25 mouse cellular contexts compared by ENCODE assay signal in the genomic region with DNA sequence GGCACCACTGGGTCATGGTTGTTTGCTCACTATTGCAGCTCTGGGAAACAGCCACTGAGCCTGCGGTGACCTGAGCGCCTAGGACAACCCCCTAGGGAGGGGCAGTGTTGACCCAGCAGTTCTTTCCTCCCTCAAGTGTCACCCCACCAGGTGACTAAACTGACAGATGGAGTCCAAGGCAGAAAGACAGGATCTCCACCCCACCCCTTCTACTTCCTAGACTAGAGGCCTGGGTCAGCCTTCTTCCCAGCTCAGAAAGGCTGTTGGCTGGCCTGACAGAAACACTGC. TPM values are rescaled to one million over a fixed set of nuclear protein-coding genes. Genes with fewer than 3 reads are reported as not detected.
DNase-seq lines count a peak whose midpoint lies in the region; ATAC-seq and TF ChIP-seq lines count a peak whose summit lies in the region.
"Had no signal": no experiment of that assay in that cellular context is flagged by ENCODE, and none has a peak within 500 bp of the region (broad histone marks: within the 10 kb centered on the region; RNA-seq: fewer than 3 reads in every experiment).

No protein-coding gene starts in this region.

- ATAC-seq in intestine, embryonic 14.5 days (replicated peaks; ENCODE audit: low FRiP score, low TSS enrichment, low read depth) = 0 out of 2 replicates have a peak, but pooled peaks have one; percentile 53
- ATAC-seq in heart, embryonic 12.5 days (ENCODE audit: insufficient number of reproducible peaks, low FRiP score) = no peak
- ATAC-seq: forebrain, embryonic 14.5 days had no signal

- H3K4me1 ChIP-seq in intestine, embryonic 14.5 days (replicated peaks; ENCODE audit: control insufficient read depth, insufficient read depth, low read length) = no peaks in the 10 kb centered on the region
- no peaks in the 10 kb centered on the region for H3K4me1 ChIP-seq in heart, embryonic 12.5 days (replicated peaks)
- H3K4me1 ChIP-seq: hindbrain, embryonic 15.5 days; neural tube, embryonic 12.5 days had no signal

- TF ChIP-seq CTCF in C2C12 (IDR thresholded peaks at IDR 0.05; ENCODE audit: control insufficient read depth, insufficient read depth, insufficient read length) = no peak
- no peak for TF ChIP-seq CTCF in left cerebral cortex, adult 2 months (IDR thresholded peaks at IDR 0.05)

- 52% methylated on average over 2 of the region's 2 CpGs for WGBS in intestine, embryonic 14.5 days
- 60% methylated on average over 2 of the region's 2 CpGs for WGBS in heart, embryonic 12.5 days

- no peak overlapping the region for H3K9ac ChIP-seq in intestine, embryonic 14.5 days (ENCODE audit: low read length)
- no peak overlapping the region for H3K9ac ChIP-seq in heart, embryonic 12.5 days
- H3K9ac ChIP-seq: hindbrain, embryonic 15.5 days; limb, embryonic 13.5 days; liver, embryonic 14.5 days; neural tube, embryonic 12.5 days had no signal

- DNase-seq in adrenal gland, adult (ENCODE audit: inconsistent age in 2 of 2, low spot score in 1 of 2) = peak; percentile 45 to 72
- DNase-seq in adrenal gland, postnatal 4 days (ENCODE audit: low spot score in 2 of 2) = no peak
- DNase-seq in intestine, embryonic 14.5 days (ENCODE audit: low spot score) = no peak
- peak; percentile 58 for DNase-seq in lung, postnatal 36 days
- no peak for DNase-seq in embryo, embryonic 9.5 days (ENCODE audit: extremely low spot score)
- no peak for DNase-seq in left cerebral cortex, adult 2 months (ENCODE audit: extremely low spot score in 1 of 2, low spot score in 2 of 2)
- DNase-seq: cerebellum, postnatal 10 days; heart, postnatal 36 days; kidney, adult 2 months; thymus, postnatal 36 days had no signal

- H3K27me3 ChIP-seq in C2C12 (ENCODE audit: control insufficient read depth, insufficient read depth, insufficient read length) = no peaks in the 10 kb centered on the region
- H3K27me3 ChIP-seq in intestine, embryonic 14.5 days (replicated peaks; ENCODE audit: control insufficient read depth, insufficient read depth, low read length) = no peaks in the 10 kb centered on the region
- H3K27me3 ChIP-seq in heart, embryonic 12.5 days (replicated peaks) = peaks cover 8% of the 10 kb centered on the region; the same call in 1 of the 2 replicates
- H3K27me3 ChIP-seq: hindbrain, embryonic 15.5 days; limb, embryonic 13.5 days; neural tube, embryonic 12.5 days had no signal

- H3K9me3 ChIP-seq in intestine, embryonic 14.5 days (ENCODE audit: control insufficient read depth, low read length) = no peaks in the 10 kb centered on the region
- no peaks in the 10 kb centered on the region for H3K9me3 ChIP-seq in heart, embryonic 12.5 days (replicated peaks)
- H3K9me3 ChIP-seq: hindbrain, embryonic 15.5 days; limb, embryonic 13.5 days; neural tube, embryonic 12.5 days had no signal

- no peaks in the 10 kb centered on the region for H3K79me3 ChIP-seq in C2C12 (ENCODE audit: low read depth)

- no peak overlapping the region for H3K27ac ChIP-seq in intestine, embryonic 14.5 days (ENCODE audit: low read depth)
- H3K27ac ChIP-seq in heart, embryonic 12.5 days (ENCODE audit: poor library complexity, severe bottlenecking) = no peak overlapping the region
- H3K27ac ChIP-seq in left cerebral cortex, adult 2 months = no peak overlapping the region
- H3K27ac ChIP-seq: hindbrain, embryonic 15.5 days; limb, embryonic 13.5 days; liver, embryonic 14.5 days; neural tube, embryonic 12.5 days had no signal

- H3ac ChIP-seq in C2C12 (ENCODE audit: control insufficient read depth, insufficient read length, low read depth) = no peak overlapping the region

- intact Hi-C loops in left cerebral cortex, adult 2 months (cut with DNase I) = no loop called here

- no peaks in the 10 kb centered on the region for H3K36me3 ChIP-seq in C2C12 (ENCODE audit: control insufficient read depth, insufficient read depth)
- no peaks in the 10 kb centered on the region for H3K36me3 ChIP-seq in intestine, embryonic 14.5 days (ENCODE audit: control insufficient read depth, insufficient read depth, low read length)
- no peaks in the 10 kb centered on the region for H3K36me3 ChIP-seq in heart, embryonic 12.5 days
- H3K36me3 ChIP-seq: hindbrain, embryonic 15.5 days; limb, embryonic 13.5 days; neural tube, embryonic 12.5 days had no signal

- no peaks in the 10 kb centered on the region for H3K79me2 ChIP-seq in C2C12 (ENCODE audit: control insufficient read depth, insufficient read depth)

- no peak overlapping the region for H3K4me2 ChIP-seq in intestine, embryonic 14.5 days (ENCODE audit: low read length)
- no peak overlapping the region for H3K4me2 ChIP-seq in heart, embryonic 12.5 days
- H3K4me2 ChIP-seq: heart, embryonic 11.5 days; hindbrain, embryonic 15.5 days; limb, embryonic 13.5 days; neural tube, embryonic 12.5 days had no signal

- no peak overlapping the region for H3K4me3 ChIP-seq in C2C12 (ENCODE audit: insufficient read depth, poor library complexity, severe bottlenecking)
- H3K4me3 ChIP-seq in intestine, embryonic 14.5 days (ENCODE audit: low read depth, low read length) = no peak overlapping the region
- no peak overlapping the region for H3K4me3 ChIP-seq in heart, embryonic 12.5 days
- H3K4me3 ChIP-seq in left cerebral cortex, adult 2 months = no peak overlapping the region
- H3K4me3 ChIP-seq: hindbrain, embryonic 15.5 days; limb, embryonic 13.5 days; neural tube, embryonic 12.5 days had no signal

TF ChIP-seq in C2C12, 6 proteins besides CTCF, POLR2A, EP300 and RAD21:
- no peak for TF ChIP-seq USF1 (IDR thresholded peaks at IDR 0.05; ENCODE audit: low read depth)
- TF ChIP-seq MYOG (IDR thresholded peaks at IDR 0.05; ENCODE audit: control insufficient read depth, extremely low read depth, insufficient read length) = no peak
- no peak for TF ChIP-seq MAX (IDR thresholded peaks at IDR 0.05)
- peak; percentile 87 for TF ChIP-seq MYOD1 (IDR thresholded peaks at IDR 0.05; ENCODE audit: control insufficient read depth, insufficient read length, low read depth)
- TF ChIP-seq CEBPB (IDR thresholded peaks at IDR 0.05; ENCODE audit: low read depth) = no peak
- no peak for TF ChIP-seq FOSL1 (IDR thresholded peaks at IDR 0.05; ENCODE audit: insufficient read depth, low read length, poor library complexity, severe bottlenecking)

RNA-seq across cellular contexts. Expression of a gene that starts 7.7 kb away (rescaled TPM):
- total RNA-seq in adrenal gland, postnatal 4 days (2021) = not detected
- 20.0 TPM for polyA plus RNA-seq in C2C12 (2012; fragmentation: generic; extraction: Trizol)
- polyA plus RNA-seq in intestine, embryonic 14.5 days (2014; fragmentation: Nextera tagmentation; extraction: Ambion mirVana) = 0.11 TPM in 1 of 2 replicates, not detected in the other
- 0.14 and 0.20 TPM in 2 replicates for polyA plus RNA-seq in heart, embryonic 12.5 days (2016; fragmentation: Nextera tagmentation; extraction: Ambion mirVana)
- total RNA-seq in left cerebral cortex, adult 2 months (2021) = not detected
- total RNA-seq: gastrocnemius, postnatal 4 days; heart, postnatal 36 days; layer of hippocampus, adult 8-10 months; left cerebral cortex, postnatal 10 days; megakaryocyte-erythroid progenitor cell, adult 5-6 weeks; midbrain, postnatal 0 days had no signal
- polyA plus RNA-seq: forebrain, embryonic 14.5 days; heart, embryonic 11.5 days; kidney, adult 2 months; limb, embryonic 13.5 days; midbrain, postnatal 0 days; testis, adult 2 months had no signal

RNA-seq across cellular contexts. Expression of a gene that starts 8.3 kb away (rescaled TPM):
- under 1 TPM in 1 of 2 experiments, not detected in 1; 0.48 TPM for total RNA-seq in adrenal gland, postnatal 4 days (2021)
- 0.14 TPM for polyA plus RNA-seq in C2C12 (2012; fragmentation: generic; extraction: Trizol)
- 0.11 and 0.13 TPM in 2 replicates for polyA plus RNA-seq in intestine, embryonic 14.5 days (2014; fragmentation: Nextera tagmentation; extraction: Ambion mirVana)
- polyA plus RNA-seq in heart, embryonic 12.5 days (2016; fragmentation: Nextera tagmentation; extraction: Ambion mirVana) = not detected in 2 replicates
- not detected for total RNA-seq in left cerebral cortex, adult 2 months (2021)
- total RNA-seq: gastrocnemius, postnatal 4 days; heart, postnatal 36 days; layer of hippocampus, adult 8-10 months; left cerebral cortex, postnatal 10 days; megakaryocyte-erythroid progenitor cell, adult 5-6 weeks had no signal
- polyA plus RNA-seq: forebrain, embryonic 14.5 days; heart, embryonic 11.5 days; hindbrain, embryonic 15.5 days; liver, embryonic 14.5 days; midbrain, postnatal 0 days; neural tube, embryonic 12.5 days; spleen, adult 2 months; testis, adult 2 months had no signal

RNA-seq across cellular contexts. Expression of a gene that starts 17.6 kb away (rescaled TPM):
- total RNA-seq in adrenal gland, postnatal 4 days (2021) = not detected
- polyA plus RNA-seq in C2C12 (2012; fragmentation: generic; extraction: Trizol) = not detected
- not detected in 2 replicates for polyA plus RNA-seq in intestine, embryonic 14.5 days (2014; fragmentation: Nextera tagmentation; extraction: Ambion mirVana)
- polyA plus RNA-seq in heart, embryonic 12.5 days (2016; fragmentation: Nextera tagmentation; extraction: Ambion mirVana) = not detected in 2 replicates
- not detected for total RNA-seq in left cerebral cortex, adult 2 months (2021)
- total RNA-seq: heart, postnatal 36 days; layer of hippocampus, adult 8-10 months; left cerebral cortex, postnatal 10 days; megakaryocyte-erythroid progenitor cell, adult 5-6 weeks had no signal
- polyA plus RNA-seq: forebrain, embryonic 14.5 days; heart, embryonic 11.5 days; hindbrain, embryonic 15.5 days; kidney, adult 2 months; liver, embryonic 14.5 days; midbrain, postnatal 0 days; neural tube, embryonic 12.5 days; spleen, adult 2 months; testis, adult 2 months had no signal

RNA-seq across cellular contexts. Expression of a gene that starts 22.0 kb away (rescaled TPM):
- total RNA-seq in adrenal gland, postnatal 4 days (2021) = under 1 TPM in 1 of 2 experiments, not detected in 1; 0.31 TPM
- 0.02 TPM for polyA plus RNA-seq in C2C12 (2012; fragmentation: generic; extraction: Trizol)
- 1.3 TPM in 2 replicates for polyA plus RNA-seq in intestine, embryonic 14.5 days (2014; fragmentation: Nextera tagmentation; extraction: Ambion mirVana)
- polyA plus RNA-seq in heart, embryonic 12.5 days (2016; fragmentation: Nextera tagmentation; extraction: Ambion mirVana) = 0.58 and 0.69 TPM in 2 replicates
- total RNA-seq in left cerebral cortex, adult 2 months (2021) = not detected
- total RNA-seq: heart, postnatal 36 days; left cerebral cortex, postnatal 10 days; megakaryocyte-erythroid progenitor cell, adult 5-6 weeks had no signal
- polyA plus RNA-seq: spleen, adult 2 months had no signal

RNA-seq across cellular contexts. Expression of a gene that starts 25.7 kb away (rescaled TPM):
- total RNA-seq in adrenal gland, postnatal 4 days (2021) = not detected
- polyA plus RNA-seq in C2C12 (2012; fragmentation: generic; extraction: Trizol) = not detected
- not detected in 2 replicates for polyA plus RNA-seq in intestine, embryonic 14.5 days (2014; fragmentation: Nextera tagmentation; extraction: Ambion mirVana)
- polyA plus RNA-seq in heart, embryonic 12.5 days (2016; fragmentation: Nextera tagmentation; extraction: Ambion mirVana) = not detected in 2 replicates
- total RNA-seq in left cerebral cortex, adult 2 months (2021) = not detected
- total RNA-seq: gastrocnemius, postnatal 4 days; heart, postnatal 36 days; layer of hippocampus, adult 8-10 months; left cerebral cortex, postnatal 10 days; megakaryocyte-erythroid progenitor cell, adult 5-6 weeks; midbrain, postnatal 0 days had no signal
- polyA plus RNA-seq: forebrain, embryonic 14.5 days; heart, embryonic 11.5 days; hindbrain, embryonic 15.5 days; kidney, adult 2 months; limb, embryonic 13.5 days; liver, embryonic 14.5 days; midbrain, postnatal 0 days; neural tube, embryonic 12.5 days; spleen, adult 2 months; testis, adult 2 months had no signal

Comparison
In these comparisons a context has a peak if more than half of its experiments do, and no peak if none do; other contexts are left out.
1. DNase-seq: peak in adrenal gland, adult (2 of 2) and lung, postnatal 36 days (single experiment); none in adrenal gland, postnatal 4 days (0 of 2), intestine, embryonic 14.5 days (single experiment), embryo, embryonic 9.5 days (single experiment) and left cerebral cortex, adult 2 months (0 of 2).
2. RNA of a gene that starts 7.7 kb away (polyA plus RNA-seq): 20.0 TPM in C2C12 (single experiment); 0.14 to 0.20 TPM in heart, embryonic 12.5 days and 0.11 TPM in intestine, embryonic 14.5 days; every median in the first group is over 10 times any median in the second.